Mouse (Mus musculus): ENCODE data around the gene Rgl1.

GRCm38 (mm10) chr1:152634638-152635037 is 131.5 kb downstream of the Rgl1 start:
- no peak for TF ChIP-seq GATA1 (IDR thresholded peaks at IDR 0.05; ENCODE audit: borderline replicate concordance, low read length)
- no peak for TF ChIP-seq FLI1 (IDR thresholded peaks at IDR 0.05; ENCODE audit: low read length)

All from megakaryocyte, embryonic 14.5 days (primary cell).